Mouse (Mus musculus): ENCODE results near the gene Rdh7. TPM values are rescaled to one million over a fixed set of nuclear protein-coding genes. Genes with fewer than 3 reads are reported as not detected.
"Not testable (repeated sequence)": the region's sequence is repeated elsewhere in the genome, so short reads cannot be mapped to it uniquely, and the experiment has no call there.

Gene Rdh7
- polyA plus RNA-seq, 1 experiment from 2014 or later, result not detected

DNA sequence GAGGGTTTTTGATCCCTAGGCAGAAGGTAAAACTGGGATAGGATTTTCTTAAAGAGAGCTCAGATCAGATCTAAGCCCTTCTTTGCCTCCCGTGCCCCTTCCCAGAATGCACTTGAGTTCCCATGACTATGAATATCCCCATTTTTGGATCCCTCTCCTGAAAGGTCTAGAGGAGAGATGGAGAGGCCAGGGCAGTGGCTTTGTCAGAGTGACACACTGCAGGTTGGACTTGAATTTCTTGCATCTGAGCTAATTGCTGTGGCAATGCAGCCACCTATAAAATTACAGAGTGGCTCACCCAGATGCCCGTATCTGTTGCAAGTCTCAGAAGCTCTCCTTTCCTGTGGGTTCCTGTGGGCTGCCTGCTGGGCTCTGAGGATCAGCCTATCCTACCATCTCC lies 9.6 kb upstream of the Rdh7 start, which contains the start of gene Sdr9c7:
TSS of gene Sdr9c7 (plus strand) at position 301 of the 400 bp plus-strand sequence.
- Histone ChIP-seq H3K4me3 (ENCODE audit: low read depth, low read length) (no peak within 1 kb of the TSS), H3K27ac (ENCODE audit: low read depth, low read length) (no peak within 1 kb of the TSS), H3K27me3 (ENCODE audit: control insufficient read depth, insufficient read depth, low read length) (no peaks in the 10 kb centered on the region), H3K36me3 (ENCODE audit: control insufficient read depth, insufficient read depth, low read length) (no peaks in the 10 kb centered on the region), H3K9me3 (ENCODE audit: control insufficient read depth, low read length) (no peaks in the 10 kb centered on the region), H3K4me1 (ENCODE audit: control insufficient read depth, insufficient read depth, low read length) (no peaks in the 10 kb centered on the region), H3K4me2 (ENCODE audit: low read depth, low read length) (no peak within 1 kb of the TSS), H3K9ac (replicated peaks; ENCODE audit: low read depth, low read length) (no peak within 1 kb of the TSS)
- ATAC-seq (ENCODE audit: low read depth), result no peak
- WGBS, result 93% methylated on average over 2 of the region's 2 CpGs

DNA sequence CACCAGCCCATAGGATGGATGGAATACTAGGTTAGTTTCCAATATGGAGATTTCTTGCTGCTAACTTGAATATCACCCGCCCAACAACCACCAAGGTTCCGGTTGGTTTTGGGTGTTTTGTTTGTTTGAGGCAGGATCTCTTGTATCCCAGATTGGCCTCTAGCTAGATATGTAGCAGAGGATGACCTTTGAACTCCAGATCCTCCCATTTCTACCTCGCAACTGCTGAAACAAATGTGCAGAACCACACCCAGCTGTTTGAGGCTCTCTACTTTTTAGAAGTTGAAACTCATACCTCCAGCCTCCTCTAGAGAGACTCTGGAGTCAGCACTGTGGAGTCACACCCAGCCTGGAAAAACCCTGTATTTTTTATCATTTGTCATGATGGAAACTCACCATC lies 8.9 kb upstream of the Rdh7 start:
- Histone ChIP-seq H3K9ac (replicated peaks; ENCODE audit: low read depth, low read length) (no peak overlapping the region), H3K9me3 (ENCODE audit: control insufficient read depth, low read length) (no peaks in the 10 kb centered on the region), H3K27ac (ENCODE audit: low read depth, low read length) (no peak overlapping the region), H3K27me3 (ENCODE audit: control insufficient read depth, insufficient read depth, low read length) (no peaks in the 10 kb centered on the region), H3K4me2 (ENCODE audit: low read depth, low read length) (no peak overlapping the region), H3K4me3 (ENCODE audit: low read depth, low read length) (no peak overlapping the region), H3K36me3 (ENCODE audit: control insufficient read depth, insufficient read depth, low read length) (no peaks in the 10 kb centered on the region), H3K4me1 (ENCODE audit: control insufficient read depth, insufficient read depth, low read length) (no peaks in the 10 kb centered on the region)
- no peak for ATAC-seq (ENCODE audit: low read depth)
- 91% methylated on average over 3 of the region's 3 CpGs for WGBS

DNA sequence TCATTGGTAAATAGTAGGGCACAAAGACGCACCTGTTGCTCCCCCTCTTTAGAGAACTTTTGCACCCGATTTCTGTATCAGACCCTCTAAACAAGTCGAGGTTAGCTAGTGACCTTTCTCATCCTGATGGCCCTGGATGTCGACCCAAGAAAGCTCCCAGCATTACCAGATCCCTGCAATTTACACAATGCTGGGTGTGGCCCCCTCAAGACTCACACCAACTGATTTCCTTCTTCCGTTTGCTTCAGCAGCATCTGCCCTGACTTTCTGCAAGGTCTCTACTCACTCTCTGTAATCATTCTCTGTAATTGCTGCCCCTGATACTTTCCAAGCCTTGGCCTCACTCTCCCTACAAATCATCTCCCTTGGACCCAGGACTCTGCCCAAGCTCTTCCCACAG lies 8.1 kb upstream of the Rdh7 start:
- no peak for ATAC-seq (ENCODE audit: low read depth)
- WGBS, result 75% methylated on average over 5 of the region's 5 CpGs
- no peak overlapping the region for H3K4me2 ChIP-seq (ENCODE audit: low read depth, low read length)
- H3K27ac ChIP-seq (ENCODE audit: low read depth, low read length), result no peak overlapping the region
- no peaks in the 10 kb centered on the region for H3K27me3 ChIP-seq (ENCODE audit: control insufficient read depth, insufficient read depth, low read length)
- H3K9ac ChIP-seq (replicated peaks; ENCODE audit: low read depth, low read length), result no peak overlapping the region
- H3K9me3 ChIP-seq (ENCODE audit: control insufficient read depth, low read length), result no peaks in the 10 kb centered on the region
- no peaks in the 10 kb centered on the region for H3K4me1 ChIP-seq (ENCODE audit: control insufficient read depth, insufficient read depth, low read length)
- no peaks in the 10 kb centered on the region for H3K36me3 ChIP-seq (ENCODE audit: control insufficient read depth, insufficient read depth, low read length)
- no peak overlapping the region for H3K4me3 ChIP-seq (ENCODE audit: low read depth, low read length)

DNA sequence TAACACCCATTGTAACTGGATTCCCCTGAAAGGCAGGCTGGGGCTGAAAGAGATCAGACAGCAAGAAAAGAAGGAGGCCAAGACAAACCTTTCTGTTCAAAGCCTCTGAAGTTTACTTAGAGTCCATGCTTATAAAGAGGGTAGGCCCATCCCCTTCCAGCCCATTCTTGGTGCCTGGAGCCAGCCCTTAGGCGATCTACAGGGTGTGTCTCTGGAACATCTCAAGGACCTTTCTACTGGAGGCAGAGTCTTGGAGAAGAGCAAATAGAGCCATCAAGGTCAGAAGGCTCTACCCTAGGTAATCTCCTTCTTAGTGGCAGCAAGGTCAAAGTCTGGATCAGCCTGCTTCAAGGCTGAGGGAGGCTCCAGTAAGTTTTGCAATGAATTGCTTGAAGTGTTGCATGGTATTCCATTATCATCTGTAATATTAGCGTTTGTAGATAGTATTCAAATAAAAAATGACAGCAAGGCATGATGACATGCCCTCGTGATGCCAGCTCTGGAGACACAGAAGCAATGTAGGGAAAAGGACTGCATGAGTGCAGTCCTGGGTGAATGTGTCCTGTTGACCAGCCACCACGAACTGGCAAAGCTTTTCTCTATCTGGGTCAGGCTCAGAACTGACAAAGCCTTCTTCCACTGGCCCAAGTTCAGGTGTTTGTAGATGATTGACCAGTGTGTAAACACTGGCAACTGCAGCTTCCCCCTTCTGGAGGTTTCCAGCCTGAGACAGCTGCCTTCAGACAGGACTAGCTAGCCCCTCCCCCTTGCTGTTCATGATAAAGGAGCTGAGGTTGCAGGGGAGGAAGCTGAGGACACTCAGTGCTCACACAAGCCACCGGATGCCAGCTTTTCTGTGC lies 4.8 kb upstream of the Rdh7 start:
- not testable (repeated sequence) for H3K9ac ChIP-seq (replicated peaks; ENCODE audit: low read depth, low read length); H3K4me3 ChIP-seq (ENCODE audit: low read depth, low read length); H3K27ac ChIP-seq (ENCODE audit: low read depth, low read length); H3K4me1 ChIP-seq (ENCODE audit: control insufficient read depth, insufficient read depth, low read length); ATAC-seq (ENCODE audit: low read depth); H3K4me2 ChIP-seq (ENCODE audit: low read depth, low read length); H3K36me3 ChIP-seq (ENCODE audit: control insufficient read depth, insufficient read depth, low read length); H3K27me3 ChIP-seq (ENCODE audit: control insufficient read depth, insufficient read depth, low read length); H3K9me3 ChIP-seq (ENCODE audit: control insufficient read depth, low read length)
- 68% methylated on average over 5 of the region's 5 CpGs for WGBS

DNA sequence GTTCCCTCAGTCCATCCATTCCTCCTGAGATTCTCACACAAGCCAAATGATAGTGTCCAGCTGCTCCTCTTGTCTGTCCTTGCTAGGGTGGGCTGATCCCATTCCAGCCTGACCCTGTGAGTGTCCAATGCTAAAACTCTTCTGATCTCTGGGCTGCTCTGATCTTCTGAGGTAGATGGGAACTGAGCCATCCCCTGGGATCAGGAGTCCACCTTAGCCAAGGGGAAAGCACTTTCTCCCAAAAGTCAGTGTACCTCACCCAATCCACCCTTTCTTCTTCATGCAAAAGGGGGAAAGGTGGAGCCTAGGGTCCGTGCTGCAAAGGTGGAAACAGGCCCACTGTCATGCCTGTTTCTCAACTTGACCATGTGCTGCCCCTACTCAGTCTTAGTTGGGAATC lies 2.9 kb upstream of the Rdh7 start:
- Histone ChIP-seq H3K9ac (replicated peaks; ENCODE audit: low read depth, low read length) (no peak overlapping the region), H3K27ac (ENCODE audit: low read depth, low read length) (no peak overlapping the region), H3K36me3 (ENCODE audit: control insufficient read depth, insufficient read depth, low read length) (no peaks in the 10 kb centered on the region), H3K4me1 (ENCODE audit: control insufficient read depth, insufficient read depth, low read length) (no peaks in the 10 kb centered on the region), H3K9me3 (ENCODE audit: control insufficient read depth, low read length) (no peaks in the 10 kb centered on the region), H3K4me2 (ENCODE audit: low read depth, low read length) (no peak overlapping the region), H3K4me3 (ENCODE audit: low read depth, low read length) (no peak overlapping the region), H3K27me3 (ENCODE audit: control insufficient read depth, insufficient read depth, low read length) (no peaks in the 10 kb centered on the region)
- ATAC-seq (ENCODE audit: low read depth), result no peak
- WGBS, result 88% methylated on average over 1 of the region's 1 CpGs

DNA sequence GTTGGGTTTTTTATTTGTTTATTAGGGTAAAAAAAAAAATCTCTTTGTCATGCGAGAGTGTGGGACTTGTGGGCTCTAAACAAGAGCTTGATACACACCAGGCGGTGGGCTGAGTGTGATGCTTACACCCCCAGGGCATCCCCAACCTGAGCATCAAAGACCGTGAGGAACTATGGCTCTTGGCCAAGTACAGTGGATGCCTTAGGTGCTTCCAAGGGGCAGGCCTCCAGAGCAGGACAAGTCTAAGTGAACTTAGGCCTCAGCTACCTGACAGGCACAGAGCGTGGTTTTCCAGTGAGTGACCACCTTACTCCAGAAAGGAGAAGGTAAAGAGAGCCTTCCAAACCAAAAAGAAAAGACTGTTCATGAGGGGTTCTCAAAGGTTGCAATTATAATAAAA lies 1.6 kb downstream of the Rdh7 start:
- Histone ChIP-seq H3K27me3 (ENCODE audit: control insufficient read depth, insufficient read depth, low read length) (no peaks in the 10 kb centered on the region), H3K4me3 (ENCODE audit: low read depth, low read length) (no peak overlapping the region), H3K4me1 (ENCODE audit: control insufficient read depth, insufficient read depth, low read length) (no peaks in the 10 kb centered on the region), H3K4me2 (ENCODE audit: low read depth, low read length) (no peak overlapping the region), H3K9ac (replicated peaks; ENCODE audit: low read depth, low read length) (no peak overlapping the region), H3K9me3 (ENCODE audit: control insufficient read depth, low read length) (no peaks in the 10 kb centered on the region), H3K36me3 (ENCODE audit: control insufficient read depth, insufficient read depth, low read length) (no peaks in the 10 kb centered on the region), H3K27ac (ENCODE audit: low read depth, low read length) (no peak overlapping the region)
- ATAC-seq (ENCODE audit: low read depth), result no peak
- 81% methylated on average over 4 of the region's 4 CpGs for WGBS

DNA sequence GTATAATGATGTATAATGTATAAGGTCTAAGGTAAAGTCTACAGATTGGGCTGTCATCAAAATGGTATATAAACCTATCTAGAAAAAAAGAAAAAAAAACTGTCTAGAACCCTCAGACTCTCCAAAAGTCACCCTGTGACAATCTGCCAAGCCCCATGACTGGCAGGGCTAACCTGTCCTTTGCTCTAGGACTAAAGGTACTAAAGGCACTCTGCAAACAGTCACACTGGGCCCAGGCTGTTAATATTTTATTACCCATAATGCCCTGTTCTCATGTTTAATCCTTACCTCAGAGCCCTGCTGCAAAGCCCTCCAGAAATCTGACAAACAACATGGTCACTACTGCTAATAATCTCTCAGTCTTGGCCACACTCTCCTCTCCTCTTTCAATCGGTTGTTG lies 2.1 kb downstream of the Rdh7 start:
- no peaks in the 10 kb centered on the region for H3K9me3 ChIP-seq (ENCODE audit: control insufficient read depth, low read length)
- H3K27me3 ChIP-seq (ENCODE audit: control insufficient read depth, insufficient read depth, low read length), result no peaks in the 10 kb centered on the region
- H3K4me2 ChIP-seq (ENCODE audit: low read depth, low read length), result no peak overlapping the region
- no peak overlapping the region for H3K27ac ChIP-seq (ENCODE audit: low read depth, low read length)
- no peak for ATAC-seq (ENCODE audit: low read depth)
- no peaks in the 10 kb centered on the region for H3K4me1 ChIP-seq (ENCODE audit: control insufficient read depth, insufficient read depth, low read length)
- 60% methylated on average over 1 of the region's 1 CpGs for WGBS
- no peak overlapping the region for H3K4me3 ChIP-seq (ENCODE audit: low read depth, low read length)
- H3K9ac ChIP-seq (replicated peaks; ENCODE audit: low read depth, low read length), result no peak overlapping the region
- no peaks in the 10 kb centered on the region for H3K36me3 ChIP-seq (ENCODE audit: control insufficient read depth, insufficient read depth, low read length)

DNA sequence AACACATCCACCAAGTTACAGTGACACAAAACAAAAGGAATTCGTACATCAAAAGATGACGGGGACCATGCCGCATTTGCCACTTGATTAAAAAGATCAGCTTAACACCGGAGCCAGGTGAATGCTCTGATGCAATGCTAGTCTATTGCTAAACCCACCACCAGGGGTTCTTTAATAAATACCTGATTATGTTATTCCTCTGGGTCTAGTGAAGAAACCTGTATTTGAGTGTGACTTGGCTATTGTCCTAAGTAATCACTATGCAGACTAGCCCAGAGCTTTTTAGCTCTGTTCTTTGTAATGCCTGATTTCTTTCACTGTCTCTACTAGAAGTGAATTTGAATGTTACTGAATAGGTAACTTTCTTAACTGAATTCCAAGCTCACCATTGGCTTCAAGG lies 7.6 kb downstream of the Rdh7 start:
- no peak for ATAC-seq (ENCODE audit: low read depth)
- no peaks in the 10 kb centered on the region for H3K9me3 ChIP-seq (ENCODE audit: control insufficient read depth, low read length)

DNA sequence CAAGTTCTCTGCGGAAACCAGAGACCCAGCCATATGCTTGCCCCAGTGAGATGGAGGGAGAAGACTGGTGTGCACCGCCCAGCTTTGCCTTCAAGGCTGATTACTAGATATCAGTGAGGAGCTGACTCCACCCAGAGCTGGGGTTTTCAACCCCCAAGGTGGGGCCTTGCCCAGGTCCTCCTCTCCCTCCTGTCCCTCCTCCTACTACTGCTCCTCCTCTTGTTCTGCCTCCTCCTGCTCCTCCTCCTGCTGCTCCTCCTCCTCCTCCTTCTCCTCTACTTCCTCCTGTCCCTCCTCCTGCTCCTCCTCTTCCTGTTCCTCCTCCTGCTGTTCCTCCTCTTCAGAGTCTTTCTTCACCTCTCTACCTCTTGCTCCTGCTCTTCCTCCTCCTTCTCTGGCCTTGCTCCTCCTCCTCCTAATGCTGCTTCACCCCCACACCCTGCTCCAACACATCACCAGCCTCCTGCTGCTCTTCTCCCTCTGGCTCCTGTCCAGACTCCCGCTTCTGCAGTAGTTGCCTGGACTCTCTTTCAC lies 9.4 kb downstream of the Rdh7 start:
- WGBS, result 87% methylated on average over 3 of the region's 3 CpGs
- H3K4me1 ChIP-seq (ENCODE audit: control insufficient read depth, insufficient read depth, low read length), result no peaks in the 10 kb centered on the region
- H3K27ac ChIP-seq (ENCODE audit: low read depth, low read length), result no peak overlapping the region
- no peak overlapping the region for H3K4me3 ChIP-seq (ENCODE audit: low read depth, low read length)
- no peaks in the 10 kb centered on the region for H3K9me3 ChIP-seq (ENCODE audit: control insufficient read depth, low read length)
- ATAC-seq (ENCODE audit: low read depth), result no peak
- no peaks in the 10 kb centered on the region for H3K27me3 ChIP-seq (ENCODE audit: control insufficient read depth, insufficient read depth, low read length)
- no peak overlapping the region for H3K9ac ChIP-seq (replicated peaks; ENCODE audit: low read depth, low read length)
- no peak overlapping the region for H3K4me2 ChIP-seq (ENCODE audit: low read depth, low read length)
- H3K36me3 ChIP-seq (ENCODE audit: control insufficient read depth, insufficient read depth, low read length), result no peaks in the 10 kb centered on the region

More for the DNA sequence above, 7.6 kb downstream of the Rdh7 start:
- H3K27ac ChIP-seq (ENCODE audit: low read depth, low read length), result no peak overlapping the region
- no peaks in the 10 kb centered on the region for H3K36me3 ChIP-seq (ENCODE audit: control insufficient read depth, insufficient read depth, low read length)
- no peak overlapping the region for H3K9ac ChIP-seq (replicated peaks; ENCODE audit: low read depth, low read length)
- H3K4me2 ChIP-seq (ENCODE audit: low read depth, low read length), result no peak overlapping the region
- WGBS, result 91% methylated on average over 4 of the region's 4 CpGs
- no peaks in the 10 kb centered on the region for H3K4me1 ChIP-seq (ENCODE audit: control insufficient read depth, insufficient read depth, low read length)
- H3K4me3 ChIP-seq (ENCODE audit: low read depth, low read length), result no peak overlapping the region
- no peaks in the 10 kb centered on the region for H3K27me3 ChIP-seq (ENCODE audit: control insufficient read depth, insufficient read depth, low read length)
